Mouse (Mus musculus) CH12.LX (cell line): ENCODE data around the gene Flot2.
A peak's percentile ranks its signal among the peaks of the same experiment; 100 is the strongest.

Source experiments
- BHLHE40 ChIP-seq: IDR thresholded peaks from 2 replicates; pipeline ENCODE4 v1.6.1; 2011; ENCODE audit warnings: mild to moderate bottlenecking, low read depth, low read length, improper control_type of control experiment
- EP300 ChIP-seq: IDR thresholded peaks from 2 replicates; pipeline ENCODE4 v1.6.1; 2011; ENCODE audit warnings: low read length, improper control_type of control experiment
- HCFC1 ChIP-seq: IDR thresholded peaks from 2 replicates; pipeline ENCODE4 v1.6.1; 2012; ENCODE audit warnings: low read depth, mild to moderate bottlenecking, inconsistent platforms, low read length, improper control_type of control experiment
- ZMIZ1 ChIP-seq: IDR thresholded peaks from 2 replicates; pipeline ENCODE4 v1.6.1; 2012; ENCODE audit warnings: low read depth, mild to moderate bottlenecking, inconsistent platforms, low read length, improper control_type of control experiment

GRCm38 (mm10) chr11:78094504-78095143 lies 56.9 kb downstream of the Flot2 start, which contains the start of gene Fam222b:
- no peak for TF ChIP-seq EP300
- TF ChIP-seq BHLHE40: 0 out of 2 replicates have a peak, but pooled peaks have one; percentile 39
- peak; percentile 95 for TF ChIP-seq ZMIZ1
- peak; percentile 75 for TF ChIP-seq HCFC1
